Mouse (Mus musculus): ENCODE results near the gene Cfc1. TPM values are rescaled to one million over a fixed set of nuclear protein-coding genes. Genes with fewer than 3 reads are reported as not detected.
"Not testable (repeated sequence)": the region's sequence is repeated elsewhere in the genome, so short reads cannot be mapped to it uniquely, and the experiment has no call there.

Cfc1 gene
- polyA plus RNA-seq, 1 experiment, result not detected

DNA sequence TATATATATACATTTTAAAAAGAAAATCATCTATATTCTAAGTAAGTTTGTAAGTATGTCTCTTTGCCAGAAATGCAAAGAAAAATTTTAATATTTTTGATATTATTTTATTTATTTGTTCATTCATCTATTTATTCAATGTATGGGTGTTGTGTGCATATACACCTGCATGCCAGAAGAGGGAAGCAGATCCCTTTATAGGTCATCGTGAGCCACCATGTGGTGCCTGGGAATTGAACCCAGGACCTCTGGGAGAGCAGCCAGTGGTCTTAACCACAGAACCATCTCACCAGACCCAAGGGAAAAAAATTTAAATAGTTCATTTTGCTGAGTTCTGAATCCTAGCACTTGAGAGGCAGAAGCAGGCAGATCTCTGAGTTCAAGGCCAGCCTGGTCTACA is 17.2 kb upstream of the Cfc1 start:
- 13% methylated on average over 1 of the region's 1 CpGs for WGBS
- H3K4me1 ChIP-seq (ENCODE audit: control insufficient read depth, insufficient read depth, insufficient read length), result no peaks in the 10 kb centered on the region
- H3K4me3 ChIP-seq (ENCODE audit: extremely low read depth, insufficient read depth, insufficient read length), result no peak overlapping the region
- no peaks in the 10 kb centered on the region for H3K27me3 ChIP-seq (ENCODE audit: control insufficient read depth, insufficient read depth, low read length)
- no peak overlapping the region for H3K27ac ChIP-seq (ENCODE audit: insufficient read depth, low read length)
- no peak for DNase-seq (ENCODE audit: low read depth in 1 of 2, low spot score in 2 of 2)
- H3K36me3 ChIP-seq (ENCODE audit: control insufficient read depth, insufficient read depth, low read length), result no peaks in the 10 kb centered on the region
- no peak for TF ChIP-seq POLR2A (IDR thresholded peaks at IDR 0.05; ENCODE audit: low read depth, low read length)
- no peak for TF ChIP-seq CTCF (IDR thresholded peaks at IDR 0.05; ENCODE audit: extremely low read depth, insufficient read depth, insufficient read length, insufficient replicate concordance)

DNA sequence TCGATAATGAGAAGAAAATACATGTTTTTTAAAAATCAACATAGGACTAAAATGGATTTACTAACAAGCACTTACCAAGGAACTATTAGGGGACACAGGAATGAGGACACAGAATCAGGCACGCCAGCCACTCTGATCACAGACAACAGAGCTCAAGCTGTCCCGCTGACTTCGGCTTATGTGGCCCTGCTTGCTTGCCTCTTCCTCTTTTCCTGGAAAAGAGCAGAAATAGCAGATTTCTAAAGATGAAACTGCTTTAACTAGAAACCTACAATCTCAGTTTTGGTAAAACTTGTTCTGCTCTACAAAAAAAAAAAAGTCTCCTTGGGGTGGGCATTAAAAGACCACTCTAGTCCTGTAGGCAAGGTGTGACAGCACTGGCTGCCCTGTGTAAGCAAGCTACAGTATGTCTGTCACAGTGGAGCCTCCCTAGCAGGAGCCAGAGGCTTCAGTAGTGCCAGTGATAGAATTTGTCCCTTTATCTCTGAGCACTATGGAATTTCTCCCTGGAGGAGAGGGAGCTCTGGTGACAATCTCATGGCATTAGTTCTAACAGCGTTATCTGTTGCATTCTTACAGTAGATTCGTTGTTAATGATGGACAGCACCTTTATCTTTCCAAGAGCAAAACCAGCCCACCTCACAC is 13.1 kb upstream of the Cfc1 start:
- Histone ChIP-seq H3K27ac (ENCODE audit: insufficient read depth, low read length) (no peak overlapping the region), H3K4me1 (ENCODE audit: control insufficient read depth, insufficient read depth, insufficient read length) (no peaks in the 10 kb centered on the region), H3K36me3 (ENCODE audit: control insufficient read depth, insufficient read depth, low read length) (no peaks in the 10 kb centered on the region), H3K27me3 (ENCODE audit: control insufficient read depth, insufficient read depth, low read length) (no peaks in the 10 kb centered on the region), H3K4me3 (ENCODE audit: extremely low read depth, insufficient read depth, insufficient read length) (no peak overlapping the region)
- 51% methylated on average over 6 of the region's 6 CpGs for WGBS
- no peak for DNase-seq (ENCODE audit: low read depth in 1 of 2, low spot score in 2 of 2)
- TF ChIP-seq CTCF (IDR thresholded peaks at IDR 0.05; ENCODE audit: extremely low read depth, insufficient read depth, insufficient read length, insufficient replicate concordance) (no peak), POLR2A (IDR thresholded peaks at IDR 0.05; ENCODE audit: low read depth, low read length) (no peak)

DNA sequence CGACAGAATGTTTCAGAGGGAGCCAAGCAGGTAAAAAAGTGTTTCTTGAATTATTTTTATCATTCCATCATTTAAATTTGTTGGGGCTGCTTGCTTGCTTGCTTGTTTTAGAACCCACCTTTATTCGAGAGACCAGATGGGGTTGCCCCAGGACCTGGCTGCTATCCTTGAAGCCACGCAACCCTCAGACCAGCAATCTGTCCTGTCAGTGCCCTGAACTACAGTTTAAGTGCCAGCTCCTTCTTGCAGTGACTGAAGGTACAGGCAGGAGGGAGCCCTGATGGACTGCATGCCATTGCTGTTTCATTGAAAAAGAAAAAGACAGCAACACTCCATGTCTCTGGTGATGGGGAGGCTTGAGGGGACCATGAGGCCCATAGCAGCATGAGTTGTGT is 12.6 kb upstream of the Cfc1 start:
- no peaks in the 10 kb centered on the region for H3K4me1 ChIP-seq (ENCODE audit: control insufficient read depth, insufficient read depth, insufficient read length)
- no peak for TF ChIP-seq POLR2A (IDR thresholded peaks at IDR 0.05; ENCODE audit: low read depth, low read length)
- no peak for TF ChIP-seq CTCF (IDR thresholded peaks at IDR 0.05; ENCODE audit: extremely low read depth, insufficient read depth, insufficient read length, insufficient replicate concordance)
- no peak for DNase-seq (ENCODE audit: low read depth in 1 of 2, low spot score in 2 of 2)
- H3K27ac ChIP-seq (ENCODE audit: insufficient read depth, low read length), result no peak overlapping the region
- no peaks in the 10 kb centered on the region for H3K36me3 ChIP-seq (ENCODE audit: control insufficient read depth, insufficient read depth, low read length)
- H3K27me3 ChIP-seq (ENCODE audit: control insufficient read depth, insufficient read depth, low read length), result no peaks in the 10 kb centered on the region
- H3K4me3 ChIP-seq (ENCODE audit: extremely low read depth, insufficient read depth, insufficient read length), result no peak overlapping the region
- WGBS, result 76% methylated on average over 3 of the region's 3 CpGs

DNA sequence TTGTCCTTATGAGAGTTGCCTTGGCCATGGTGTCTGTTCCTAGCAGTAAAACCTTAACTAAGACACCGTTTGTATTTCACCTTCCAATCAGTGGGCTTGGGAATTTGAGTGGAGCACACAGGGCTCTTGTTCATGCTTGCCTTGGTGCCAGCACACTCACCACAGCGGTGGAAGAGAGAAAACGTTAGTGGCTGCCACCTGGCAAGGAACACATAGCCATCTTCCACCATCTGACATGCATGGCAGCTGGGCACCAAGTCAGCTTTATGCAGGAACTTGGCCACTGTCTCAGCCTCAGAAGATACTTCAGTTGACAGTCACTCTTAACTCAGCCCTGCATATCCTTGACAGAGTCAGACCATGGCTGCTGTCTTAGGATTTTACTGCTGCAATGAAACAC is 11.8 kb upstream of the Cfc1 start:
- no peak overlapping the region for H3K4me3 ChIP-seq (ENCODE audit: extremely low read depth, insufficient read depth, insufficient read length)
- TF ChIP-seq CTCF (IDR thresholded peaks at IDR 0.05; ENCODE audit: extremely low read depth, insufficient read depth, insufficient read length, insufficient replicate concordance), result no peak
- WGBS, result 80% methylated on average over 3 of the region's 3 CpGs
- H3K4me1 ChIP-seq (ENCODE audit: control insufficient read depth, insufficient read depth, insufficient read length), result no peaks in the 10 kb centered on the region
- H3K36me3 ChIP-seq (ENCODE audit: control insufficient read depth, insufficient read depth, low read length), result no peaks in the 10 kb centered on the region
- no peaks in the 10 kb centered on the region for H3K27me3 ChIP-seq (ENCODE audit: control insufficient read depth, insufficient read depth, low read length)
- DNase-seq (ENCODE audit: low read depth in 1 of 2, low spot score in 2 of 2), result no peak
- H3K27ac ChIP-seq (ENCODE audit: insufficient read depth, low read length), result no peak overlapping the region

DNA sequence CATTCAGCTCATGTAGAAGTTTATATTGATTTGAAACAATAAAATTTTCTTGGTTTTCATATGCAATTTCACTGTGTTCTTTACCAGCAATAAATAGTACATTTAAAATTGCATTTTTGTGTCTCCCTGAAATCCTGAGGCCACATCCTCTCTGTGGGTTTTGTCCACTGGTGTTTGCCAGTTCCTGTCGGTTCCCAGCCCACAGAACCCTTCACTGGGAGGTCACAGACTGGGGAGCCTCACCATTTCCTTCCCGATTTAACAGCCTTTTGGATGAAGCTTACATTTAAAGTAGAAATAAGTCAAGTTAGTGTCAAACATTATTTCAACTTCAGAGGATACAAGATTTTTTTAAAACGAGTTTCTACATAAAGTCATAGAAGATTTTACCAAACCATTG is 874 bp upstream of the Cfc1 start:
- WGBS, result 2% methylated on average over 3 of the region's 3 CpGs
- H3K4me1 ChIP-seq (ENCODE audit: control insufficient read depth, insufficient read depth, insufficient read length); H3K27ac ChIP-seq (ENCODE audit: insufficient read depth, low read length); H3K27me3 ChIP-seq (ENCODE audit: control insufficient read depth, insufficient read depth, low read length); DNase-seq (ENCODE audit: low read depth in 1 of 2, low spot score in 2 of 2); H3K4me3 ChIP-seq (ENCODE audit: extremely low read depth, insufficient read depth, insufficient read length); H3K36me3 ChIP-seq (ENCODE audit: control insufficient read depth, insufficient read depth, low read length): not testable (repeated sequence)

DNA sequence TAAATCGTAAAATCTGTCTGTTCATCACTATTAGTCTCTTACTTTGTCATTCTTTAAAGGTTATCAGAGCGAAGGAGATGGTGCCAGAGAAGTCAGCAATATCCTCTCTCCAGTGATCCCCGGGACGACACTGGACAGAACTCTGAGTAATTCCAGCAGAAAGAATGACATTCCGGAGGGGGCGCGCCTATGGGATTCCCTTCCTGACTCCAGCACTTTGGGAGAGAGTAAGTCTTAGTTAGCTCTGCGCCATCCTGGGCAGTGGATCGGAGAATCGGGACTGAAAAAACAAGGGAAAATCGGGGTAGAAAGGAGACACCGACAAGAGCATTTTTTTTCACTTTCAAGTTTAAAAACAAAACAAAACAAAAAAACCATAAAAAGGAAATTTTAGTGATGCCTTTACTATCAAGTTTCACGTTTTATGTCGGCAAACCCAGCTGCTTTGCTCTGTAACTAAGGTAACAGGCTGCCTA is 881 bp downstream of the Cfc1 start:
- peaks cover 4% of the 10 kb centered on the region; the same call in 1 of the 2 replicates for H3K27me3 ChIP-seq (ENCODE audit: control insufficient read depth, insufficient read depth, low read length)
- DNase-seq (ENCODE audit: low read depth in 1 of 2, low spot score in 2 of 2), result no peak

DNA sequence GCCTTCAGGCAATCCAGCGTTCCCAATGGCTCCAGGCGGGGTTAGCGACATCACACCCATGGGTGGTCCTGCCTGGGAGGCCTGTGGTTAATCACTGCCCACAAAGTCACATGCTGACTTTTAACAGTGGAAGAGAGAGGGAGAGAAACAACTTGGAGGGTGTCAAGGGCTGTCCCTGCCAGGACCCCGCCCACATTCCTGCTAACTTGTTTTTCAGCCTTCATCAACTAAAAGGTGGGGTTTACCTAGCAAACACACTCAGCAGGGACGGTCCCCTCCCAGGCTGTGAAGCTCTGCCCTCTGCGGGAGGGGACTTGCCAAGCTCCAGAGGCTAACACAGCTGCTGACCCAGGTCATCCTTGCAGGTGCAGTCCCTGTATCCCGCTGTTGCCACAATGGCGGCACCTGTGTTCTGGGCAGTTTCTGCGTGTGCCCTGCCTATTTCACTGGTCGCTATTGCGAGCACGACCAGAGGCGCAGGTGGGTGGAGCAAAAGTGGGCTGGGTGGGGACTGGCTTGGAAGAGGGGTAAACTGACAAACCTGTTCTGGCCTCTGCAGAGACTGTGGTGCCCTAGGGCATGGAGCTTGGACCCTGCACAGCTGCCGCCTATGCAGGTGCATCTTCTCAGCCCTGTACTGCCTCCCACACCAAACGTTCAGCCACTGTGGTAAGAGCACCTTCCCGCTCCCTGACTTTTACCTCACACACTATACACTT is 1.5 kb downstream of the Cfc1 start:
- 14% methylated on average over 16 of the region's 16 CpGs for WGBS
- H3K27me3 ChIP-seq (ENCODE audit: control insufficient read depth, insufficient read depth, low read length), result peaks cover 4% of the 10 kb centered on the region; the same call in 1 of the 2 replicates

More for the DNA sequence above, 881 bp downstream of the Cfc1 start:
- TF ChIP-seq POLR2A (IDR thresholded peaks at IDR 0.05; ENCODE audit: low read depth, low read length) (no peak), CTCF (IDR thresholded peaks at IDR 0.05; ENCODE audit: extremely low read depth, insufficient read depth, insufficient read length, insufficient replicate concordance) (no peak)
- no peak overlapping the region for H3K4me3 ChIP-seq (ENCODE audit: extremely low read depth, insufficient read depth, insufficient read length)
- no peaks in the 10 kb centered on the region; the same call in 1 of the 2 replicates for H3K4me1 ChIP-seq (ENCODE audit: control insufficient read depth, insufficient read depth, insufficient read length)
- WGBS, result 32% methylated on average over 14 of the region's 14 CpGs
- no peaks in the 10 kb centered on the region for H3K36me3 ChIP-seq (ENCODE audit: control insufficient read depth, insufficient read depth, low read length)
- H3K27ac ChIP-seq (ENCODE audit: insufficient read depth, low read length), result no peak overlapping the region

More for the DNA sequence above, 1.5 kb downstream of the Cfc1 start:
- DNase-seq (ENCODE audit: low read depth in 1 of 2, low spot score in 2 of 2), result no peak
- no peak overlapping the region for H3K27ac ChIP-seq (ENCODE audit: insufficient read depth, low read length)
- H3K4me3 ChIP-seq (ENCODE audit: extremely low read depth, insufficient read depth, insufficient read length), result no peak overlapping the region
- H3K36me3 ChIP-seq (ENCODE audit: control insufficient read depth, insufficient read depth, low read length), result no peaks in the 10 kb centered on the region
- TF ChIP-seq POLR2A (IDR thresholded peaks at IDR 0.05; ENCODE audit: low read depth, low read length), result no peak
- no peaks in the 10 kb centered on the region; the same call in 1 of the 2 replicates for H3K4me1 ChIP-seq (ENCODE audit: control insufficient read depth, insufficient read depth, insufficient read length)

Data from spleen, adult 2 months (tissue).